Mouse (Mus musculus): ENCODE data around the gene 1700020L24Rik. TPM values are rescaled to one million over a fixed set of nuclear protein-coding genes. Genes with fewer than 3 reads are reported as not detected.
A peak's percentile ranks its signal among the peaks of the same experiment; 100 is the strongest.

The 1700020L24Rik gene
- polyA plus RNA-seq (2012; rRNA removed), result 1.5 and 3.1 TPM in 2 replicates

- TF ChIP-seq POLR2A (IDR thresholded peaks at IDR 0.05; ENCODE audit: borderline replicate concordance, insufficient read depth, low read length), result no peak
- 94% methylated on average over 1 of the region's 1 CpGs for WGBS
- Histone ChIP-seq H3K27ac (ENCODE audit: insufficient read depth, low read length) (no peak within 1 kb of the TSS), H3K4me3 (replicated peaks; ENCODE audit: insufficient read depth, low read depth, low read length) (no peak within 1 kb of the TSS), H3K27me3 (ENCODE audit: control insufficient read depth, insufficient read depth, low read length) (no peaks in the 10 kb centered on the region), H3K4me1 (ENCODE audit: control insufficient read depth, insufficient read depth, low read length) (no peaks in the 10 kb centered on the region)
- DNase-seq, result no peak
Measured at GRCm38 (mm10) chr11:83437377-83437776, at the start of gene 1700020L24Rik. Gene 1700020L24Rik (plus strand): TSS chr11:83437677.

GRCm38 (mm10) chr11:83393062-83393461, 44.4 kb upstream of the 1700020L24Rik start:
- peak; percentile 52 to 80 for DNase-seq
- peak overlapping the region; percentile 32; the same call in 1 of the 2 replicates for H3K27ac ChIP-seq (ENCODE audit: insufficient read depth, low read length)
- peaks cover 18% of the 10 kb centered on the region; the same call in 1 of the 2 replicates for H3K4me1 ChIP-seq (ENCODE audit: control insufficient read depth, insufficient read depth, low read length)
- H3K27me3 ChIP-seq (ENCODE audit: control insufficient read depth, insufficient read depth, low read length), result no peaks in the 10 kb centered on the region
- 19% methylated on average over 4 of the region's 4 CpGs for WGBS
- H3K4me3 ChIP-seq (replicated peaks; ENCODE audit: insufficient read depth, low read depth, low read length), result no peak overlapping the region
- TF ChIP-seq POLR2A (IDR thresholded peaks at IDR 0.05; ENCODE audit: borderline replicate concordance, insufficient read depth, low read length) (no peak), CTCF (IDR thresholded peaks at IDR 0.05; ENCODE audit: borderline replicate concordance, insufficient read depth, low read depth, low read length) (no peak)

- DNase-seq, result no peak
- Histone ChIP-seq H3K27me3 (ENCODE audit: control insufficient read depth, insufficient read depth, low read length) (no peaks in the 10 kb centered on the region), H3K4me3 (replicated peaks; ENCODE audit: insufficient read depth, low read depth, low read length) (no peak overlapping the region), H3K27ac (ENCODE audit: insufficient read depth, low read length) (no peak overlapping the region), H3K4me1 (ENCODE audit: control insufficient read depth, insufficient read depth, low read length) (peaks cover 18% of the 10 kb centered on the region; the same call in 1 of the 2 replicates)
- TF ChIP-seq POLR2A (IDR thresholded peaks at IDR 0.05; ENCODE audit: borderline replicate concordance, insufficient read depth, low read length) (no peak), CTCF (IDR thresholded peaks at IDR 0.05; ENCODE audit: borderline replicate concordance, insufficient read depth, low read depth, low read length) (no peak)
- 35% methylated on average over 6 of the region's 6 CpGs for WGBS
Measured at GRCm38 (mm10) chr11:83394802-83395439, 42.6 kb upstream of the 1700020L24Rik start.

DNA sequence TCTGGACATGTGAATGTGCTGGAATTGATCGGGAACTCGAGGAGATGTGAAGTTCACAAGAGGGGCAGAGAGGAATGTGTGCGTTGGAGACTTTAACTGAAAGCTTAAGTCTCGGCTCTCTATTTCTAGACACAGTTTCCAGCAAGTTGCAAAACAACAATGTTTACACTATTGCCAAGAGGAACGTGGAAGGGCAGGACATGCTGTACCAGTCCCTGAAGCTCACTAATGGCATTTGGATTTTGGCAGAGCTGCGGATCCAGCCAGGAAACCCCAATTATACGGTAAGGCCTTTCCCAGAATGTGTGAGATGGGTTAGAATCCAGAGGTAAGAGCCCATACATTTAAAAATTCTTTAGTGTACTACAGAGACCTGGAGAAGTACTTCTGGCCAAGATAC, 39.9 kb upstream of the 1700020L24Rik start:
- no peaks in the 10 kb centered on the region for H3K27me3 ChIP-seq (ENCODE audit: control insufficient read depth, insufficient read depth, low read length)
- WGBS, result 79% methylated on average over 7 of the region's 7 CpGs
- H3K27ac ChIP-seq (ENCODE audit: insufficient read depth, low read length), result no peak overlapping the region
- TF ChIP-seq POLR2A (IDR thresholded peaks at IDR 0.05; ENCODE audit: borderline replicate concordance, insufficient read depth, low read length) (no peak), CTCF (IDR thresholded peaks at IDR 0.05; ENCODE audit: borderline replicate concordance, insufficient read depth, low read depth, low read length) (no peak)
- DNase-seq, result no peak
- H3K4me1 ChIP-seq (ENCODE audit: control insufficient read depth, insufficient read depth, low read length), result peaks cover 9% of the 10 kb centered on the region; the same call in 1 of the 2 replicates
- H3K4me3 ChIP-seq (replicated peaks; ENCODE audit: insufficient read depth, low read depth, low read length), result no peak overlapping the region

GRCm38 (mm10) chr11:83398724-83399123, 38.8 kb upstream of the 1700020L24Rik start:
- no peak overlapping the region for H3K4me3 ChIP-seq (replicated peaks; ENCODE audit: insufficient read depth, low read depth, low read length)
- H3K27ac ChIP-seq (ENCODE audit: insufficient read depth, low read length), result no peak overlapping the region
- DNase-seq, result no peak
- TF ChIP-seq CTCF (IDR thresholded peaks at IDR 0.05; ENCODE audit: borderline replicate concordance, insufficient read depth, low read depth, low read length) (no peak), POLR2A (IDR thresholded peaks at IDR 0.05; ENCODE audit: borderline replicate concordance, insufficient read depth, low read length) (no peak)
- peaks cover 1% of the 10 kb centered on the region; the same call in 1 of the 2 replicates for H3K4me1 ChIP-seq (ENCODE audit: control insufficient read depth, insufficient read depth, low read length)
- 78% methylated on average over 5 of the region's 5 CpGs for WGBS
- no peaks in the 10 kb centered on the region for H3K27me3 ChIP-seq (ENCODE audit: control insufficient read depth, insufficient read depth, low read length)

GRCm38 (mm10) chr11:83403787-83404186, 33.7 kb upstream of the 1700020L24Rik start:
- TF ChIP-seq POLR2A (IDR thresholded peaks at IDR 0.05; ENCODE audit: borderline replicate concordance, insufficient read depth, low read length), result no peak
- TF ChIP-seq CTCF (IDR thresholded peaks at IDR 0.05; ENCODE audit: borderline replicate concordance, insufficient read depth, low read depth, low read length), result no peak
- DNase-seq, result no peak
- no peak overlapping the region for H3K27ac ChIP-seq (ENCODE audit: insufficient read depth, low read length)

DNA sequence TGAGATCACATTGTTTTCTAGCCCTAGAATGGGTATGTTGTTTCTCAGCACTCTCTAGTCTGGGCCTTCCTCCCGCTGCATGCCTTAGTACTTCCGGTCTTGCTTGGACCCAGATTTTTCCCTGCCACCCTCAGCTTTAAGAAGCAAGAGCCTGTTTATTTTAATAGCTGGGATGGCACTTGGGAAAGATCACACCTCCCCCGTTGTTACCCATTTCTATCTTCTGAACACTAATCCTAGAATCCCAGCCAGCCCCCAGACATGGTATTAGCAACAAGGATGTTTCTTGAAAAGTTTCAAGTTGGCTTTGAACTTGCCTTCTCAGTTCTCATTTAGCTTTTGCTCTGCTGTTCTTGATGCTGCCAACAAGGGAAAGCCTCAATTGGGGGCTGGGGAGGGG, 31.1 kb upstream of the 1700020L24Rik start:
- Histone ChIP-seq H3K4me3 (replicated peaks; ENCODE audit: insufficient read depth, low read depth, low read length) (no peak overlapping the region), H3K4me1 (ENCODE audit: control insufficient read depth, insufficient read depth, low read length) (no peaks in the 10 kb centered on the region; the same call in 1 of the 2 replicates), H3K27ac (ENCODE audit: insufficient read depth, low read length) (no peak overlapping the region), H3K27me3 (ENCODE audit: control insufficient read depth, insufficient read depth, low read length) (no peaks in the 10 kb centered on the region)
- 79% methylated on average over 3 of the region's 3 CpGs for WGBS
- TF ChIP-seq POLR2A (IDR thresholded peaks at IDR 0.05; ENCODE audit: borderline replicate concordance, insufficient read depth, low read length) (no peak), CTCF (IDR thresholded peaks at IDR 0.05; ENCODE audit: borderline replicate concordance, insufficient read depth, low read depth, low read length) (no peak)
- no peak for DNase-seq

More at GRCm38 (mm10) chr11:83403787-83404186, 33.7 kb upstream of the 1700020L24Rik start:
- WGBS, result 89% methylated on average over 7 of the region's 7 CpGs
- H3K4me3 ChIP-seq (replicated peaks; ENCODE audit: insufficient read depth, low read depth, low read length), result no peak overlapping the region
- H3K27me3 ChIP-seq (ENCODE audit: control insufficient read depth, insufficient read depth, low read length), result no peaks in the 10 kb centered on the region
- no peaks in the 10 kb centered on the region for H3K4me1 ChIP-seq (ENCODE audit: control insufficient read depth, insufficient read depth, low read length)

GRCm38 (mm10) chr11:83408242-83408641, 29.2 kb upstream of the 1700020L24Rik start:
- Histone ChIP-seq H3K4me3 (replicated peaks; ENCODE audit: insufficient read depth, low read depth, low read length) (no peak overlapping the region), H3K27me3 (ENCODE audit: control insufficient read depth, insufficient read depth, low read length) (no peaks in the 10 kb centered on the region), H3K27ac (ENCODE audit: insufficient read depth, low read length) (no peak overlapping the region), H3K4me1 (ENCODE audit: control insufficient read depth, insufficient read depth, low read length) (peaks cover 6% of the 10 kb centered on the region)
- TF ChIP-seq POLR2A (IDR thresholded peaks at IDR 0.05; ENCODE audit: borderline replicate concordance, insufficient read depth, low read length) (no peak), CTCF (IDR thresholded peaks at IDR 0.05; ENCODE audit: borderline replicate concordance, insufficient read depth, low read depth, low read length) (no peak)
- WGBS, result 51% methylated on average over 8 of the region's 8 CpGs
- no peak for DNase-seq
